Mouse (Mus musculus) kidney, postnatal 0 days (tissue): ENCODE measurements around the gene Pax7. TPM values are rescaled to one million over a fixed set of nuclear protein-coding genes. Genes with fewer than 3 reads are reported as not detected.

Source experiments
- ATAC-seq: fragments of 200-750 bp; cut with Nextera tagmentation; replicated peaks from 2 replicates; pipeline ENCODE4 v1.8.0; 2017; ENCODE audit warnings: low read depth, moderate number of reproducible peaks, moderate TSS enrichment, moderate library complexity; ENCODE audit not compliant: low FRiP score
- DNase-seq: peaks from one replicate; pipeline ENCODE4 v3.0.0-alpha.2; 2016; ENCODE audit warnings: low spot score
- H3K27ac ChIP-seq: fragments of 300-500 bp; sonication (generic); 2 replicates; pipeline ENCODE4 v1.5.1; 2014; ENCODE audit warnings: mild to moderate bottlenecking
- H3K27me3 ChIP-seq: fragments of 300-500 bp; sonication (generic); 2 replicates; pipeline ENCODE4 v1.6.1; 2014; ENCODE audit warnings: low read length, mixed read lengths; ENCODE audit not compliant: insufficient read depth
- H3K36me3 ChIP-seq: fragments of 300-500 bp; sonication (generic); 2 replicates; pipeline ENCODE4 v1.6.1; 2014; ENCODE audit warnings: low read length, mixed read lengths; ENCODE audit not compliant: insufficient read depth
- H3K4me1 ChIP-seq: fragments of 300-500 bp; sonication (generic); replicated peaks from 2 replicates; pipeline ENCODE4 v1.6.1; 2014; ENCODE audit warnings: antibody characterized with exemption, low read length, mixed read lengths; ENCODE audit not compliant: insufficient read depth
- H3K4me2 ChIP-seq: fragments of 300-500 bp; sonication (generic); 2 replicates; pipeline ENCODE4 v1.6.1; 2014; ENCODE audit warnings: mild to moderate bottlenecking, low read length, moderate library complexity, mixed read lengths
- H3K4me3 ChIP-seq: fragments of 300-500 bp; sonication (generic); replicated peaks from 2 replicates; pipeline ENCODE4 v1.5.1; 2014; ENCODE audit warnings: low read depth, low read length
- H3K9ac ChIP-seq: fragments of 300-500 bp; sonication (generic); 2 replicates; pipeline ENCODE4 v1.6.1; 2014; ENCODE audit warnings: low read depth, low read length
- H3K9me3 ChIP-seq: fragments of 300-500 bp; sonication (generic); replicated peaks from 2 replicates; pipeline ENCODE4 v1.6.1; 2016; ENCODE audit warnings: low read length, inconsistent platforms, mixed read lengths
- CTCF ChIP-seq: IDR thresholded peaks from 2 replicates; pipeline ENCODE4 v1.5.1; 2016; ENCODE audit warnings: antibody characterized with exemption, low read depth, mild to moderate bottlenecking, moderate library complexity
- WGBS: fragments of 180-500 bp; shearing (Covaris S2); extraction: QIAGEN DNeasy Blood & Tissue Kit; methylation state at CpG from one replicate; pipeline ENCODE4 v1.1.7; 2014; 5-methylcytosine and 5-hydroxymethylcytosine counted together
- polyA plus RNA-seq: library from polyadenylated mRNA; unstranded; fragments of >200 nt; fragmentation: Nextera tagmentation; extraction: Ambion mirVana; gene quantifications from 2 replicates; pipeline ENCODE4 v1.2.1, GENCODE M21; 2015

Pax7 gene
- polyA plus RNA-seq, 1 experiment from 2014 or later = not detected

- WGBS = 25% methylated on average over 14 of the region's 14 CpGs
- H3K4me3 ChIP-seq = no peak overlapping the region
- DNase-seq (no peak), ATAC-seq (no peak)
- H3K27ac ChIP-seq = no peak overlapping the region
- H3K27me3 ChIP-seq = peaks cover 38% of the 10 kb centered on the region
- H3K9me3 ChIP-seq = no peaks in the 10 kb centered on the region
- no peak overlapping the region for H3K9ac ChIP-seq
- H3K36me3 ChIP-seq = no peaks in the 10 kb centered on the region
- H3K4me1 ChIP-seq = no peaks in the 10 kb centered on the region
- TF ChIP-seq CTCF = no peak
- no peak overlapping the region for H3K4me2 ChIP-seq
Observed at GRCm38 (mm10) chr4:139807191-139807808, 26.0 kb downstream of the Pax7 start.

GRCm38 (mm10) chr4:139804896-139805295 is 28.4 kb downstream of the Pax7 start:
- no peak overlapping the region for H3K4me3 ChIP-seq
- H3K4me2 ChIP-seq = no peak overlapping the region
- whole genome bisulfite sequencing = 73% methylated on average over 8 of the region's 8 CpGs
- no peak overlapping the region for H3K9ac ChIP-seq
- no peak overlapping the region for H3K27ac ChIP-seq
- no peaks in the 10 kb centered on the region for H3K9me3 ChIP-seq
- DNase-seq (no peak), ATAC-seq (no peak)
- no peaks in the 10 kb centered on the region for H3K36me3 ChIP-seq
- peaks cover 35% of the 10 kb centered on the region for H3K27me3 ChIP-seq
- no peaks in the 10 kb centered on the region for H3K4me1 ChIP-seq
- TF ChIP-seq CTCF = no peak

GRCm38 (mm10) chr4:139803981-139804380 is 29.3 kb downstream of the Pax7 start:
- no peak for TF ChIP-seq CTCF
- Histone ChIP-seq H3K27ac (no peak overlapping the region), H3K4me1 (no peaks in the 10 kb centered on the region), H3K36me3 (no peaks in the 10 kb centered on the region), H3K27me3 (peaks cover 29% of the 10 kb centered on the region), H3K9ac (no peak overlapping the region), H3K4me2 (no peak overlapping the region), H3K4me3 (no peak overlapping the region), H3K9me3 (no peaks in the 10 kb centered on the region)
- WGBS = 8% methylated on average over 2 of the region's 2 CpGs
- DNase-seq (no peak), ATAC-seq (no peak)

GRCm38 (mm10) chr4:139799436-139800100 is 33.8 kb downstream of the Pax7 start:
- Histone ChIP-seq H3K27me3 (peaks cover 31% of the 10 kb centered on the region), H3K36me3 (no peaks in the 10 kb centered on the region), H3K4me3 (no peak overlapping the region), H3K4me1 (no peaks in the 10 kb centered on the region), H3K9ac (no peak overlapping the region), H3K4me2 (no peak overlapping the region), H3K27ac (no peak overlapping the region), H3K9me3 (no peaks in the 10 kb centered on the region)
- no peak for DNase-seq
- WGBS = 60% methylated on average over 10 of the region's 10 CpGs
- no peak; the same call in 1 of the 2 replicates for TF ChIP-seq CTCF
- ATAC-seq = no peak

- Histone ChIP-seq H3K4me1 (no peaks in the 10 kb centered on the region), H3K9ac (no peak overlapping the region), H3K27me3 (peaks cover 23% of the 10 kb centered on the region), H3K27ac (no peak overlapping the region), H3K9me3 (no peaks in the 10 kb centered on the region), H3K4me3 (no peak overlapping the region), H3K36me3 (no peaks in the 10 kb centered on the region), H3K4me2 (no peak overlapping the region)
- no peak for ATAC-seq
- no peak for TF ChIP-seq CTCF
- no peak for DNase-seq
- 33% methylated on average over 4 of the region's 4 CpGs for WGBS
Observed at GRCm38 (mm10) chr4:139797344-139797743, 36.0 kb downstream of the Pax7 start.

- H3K27ac ChIP-seq = no peak overlapping the region
- H3K4me2 ChIP-seq = no peak overlapping the region
- H3K9me3 ChIP-seq = no peaks in the 10 kb centered on the region
- DNase-seq (peak; percentile 52), ATAC-seq (no peak)
- no peak overlapping the region for H3K9ac ChIP-seq
- no peaks in the 10 kb centered on the region for H3K4me1 ChIP-seq
- H3K36me3 ChIP-seq = no peaks in the 10 kb centered on the region
- WGBS = 2% methylated on average over 9 of the region's 9 CpGs
- no peak for TF ChIP-seq CTCF
- no peak overlapping the region for H3K4me3 ChIP-seq
- peaks cover 13% of the 10 kb centered on the region for H3K27me3 ChIP-seq
Observed at GRCm38 (mm10) chr4:139796115-139796514, 37.2 kb downstream of the Pax7 start.

- Histone ChIP-seq H3K4me3 (no peak overlapping the region), H3K27me3 (peaks cover 5% of the 10 kb centered on the region; the same call in 1 of the 2 replicates), H3K36me3 (no peaks in the 10 kb centered on the region), H3K9me3 (no peaks in the 10 kb centered on the region), H3K27ac (no peak overlapping the region), H3K4me1 (no peaks in the 10 kb centered on the region), H3K4me2 (no peak overlapping the region), H3K9ac (no peak overlapping the region)
- TF ChIP-seq CTCF = no peak
- 10% methylated on average over 8 of the region's 8 CpGs for WGBS
- ATAC-seq (no peak), DNase-seq (no peak)
Observed at GRCm38 (mm10) chr4:139791168-139791567, 42.2 kb downstream of the Pax7 start.
